Mouse (Mus musculus) urinary bladder, postnatal 25 days (tissue): ENCODE results near the gene Acoxl.

Experiments used
- DNase-seq: peaks from one replicate; pipeline ENCODE4 v3.0.0; 2022; ENCODE audit warnings: low spot score

The Acoxl gene

GRCm38 (mm10) chr2:127894890-127895289 is 56.2 kb downstream of the Acoxl start:
- DNase-seq, result no peak

- DNase-seq, result no peak
Measured at GRCm38 (mm10) chr2:127897718-127898117, 59.0 kb downstream of the Acoxl start.

GRCm38 (mm10) chr2:127904918-127905317 is 66.2 kb downstream of the Acoxl start:
- DNase-seq, result no peak

- DNase-seq, result no peak
Measured at GRCm38 (mm10) chr2:127906973-127907678, 68.5 kb downstream of the Acoxl start.

GRCm38 (mm10) chr2:127907679-127908042 is 69.0 kb downstream of the Acoxl start:
- no peak for DNase-seq

- DNase-seq, result no peak
Measured at GRCm38 (mm10) chr2:127908881-127909280, 70.2 kb downstream of the Acoxl start.

GRCm38 (mm10) chr2:127909790-127910189 is 71.1 kb downstream of the Acoxl start:
- DNase-seq, result no peak

GRCm38 (mm10) chr2:127911579-127911978 is 72.9 kb downstream of the Acoxl start:
- DNase-seq, result no peak

GRCm38 (mm10) chr2:127914047-127914446 is 75.4 kb downstream of the Acoxl start:
- DNase-seq, result no peak

GRCm38 (mm10) chr2:127916804-127917410 is 78.2 kb downstream of the Acoxl start:
- DNase-seq, result no peak

GRCm38 (mm10) chr2:127919740-127920139 is 81.1 kb downstream of the Acoxl start:
- DNase-seq, result no peak

- no peak for DNase-seq
Measured at GRCm38 (mm10) chr2:127922036-127922901, 83.6 kb downstream of the Acoxl start.

GRCm38 (mm10) chr2:127923077-127923680 is 84.5 kb downstream of the Acoxl start:
- no peak for DNase-seq

GRCm38 (mm10) chr2:127926679-127927324 is 88.1 kb downstream of the Acoxl start:
- no peak for DNase-seq

- DNase-seq, result no peak
Measured at GRCm38 (mm10) chr2:127927452-127928273, 89.0 kb downstream of the Acoxl start.

GRCm38 (mm10) chr2:127928279-127928678 is 89.6 kb downstream of the Acoxl start:
- DNase-seq, result no peak

GRCm38 (mm10) chr2:127928871-127929270 is 90.2 kb downstream of the Acoxl start:
- no peak for DNase-seq

GRCm38 (mm10) chr2:127929939-127930715 is 91.5 kb downstream of the Acoxl start:
- no peak for DNase-seq

GRCm38 (mm10) chr2:127931576-127931975 is 92.9 kb downstream of the Acoxl start:
- no peak for DNase-seq

GRCm38 (mm10) chr2:127933531-127933931 is 94.9 kb downstream of the Acoxl start:
- DNase-seq, result no peak
